Mouse (Mus musculus) urinary bladder, postnatal 25 days (tissue): ENCODE measurements around the gene Prrg1.
"Not testable (repeated sequence)": the region's sequence is repeated elsewhere in the genome, so short reads cannot be mapped to it uniquely, and the experiment has no call there.

ENCODE experiments used
- DNase-seq: peaks from one replicate; pipeline ENCODE4 v3.0.0; 2022; ENCODE audit warnings: low spot score

Prrg1 gene

DNA sequence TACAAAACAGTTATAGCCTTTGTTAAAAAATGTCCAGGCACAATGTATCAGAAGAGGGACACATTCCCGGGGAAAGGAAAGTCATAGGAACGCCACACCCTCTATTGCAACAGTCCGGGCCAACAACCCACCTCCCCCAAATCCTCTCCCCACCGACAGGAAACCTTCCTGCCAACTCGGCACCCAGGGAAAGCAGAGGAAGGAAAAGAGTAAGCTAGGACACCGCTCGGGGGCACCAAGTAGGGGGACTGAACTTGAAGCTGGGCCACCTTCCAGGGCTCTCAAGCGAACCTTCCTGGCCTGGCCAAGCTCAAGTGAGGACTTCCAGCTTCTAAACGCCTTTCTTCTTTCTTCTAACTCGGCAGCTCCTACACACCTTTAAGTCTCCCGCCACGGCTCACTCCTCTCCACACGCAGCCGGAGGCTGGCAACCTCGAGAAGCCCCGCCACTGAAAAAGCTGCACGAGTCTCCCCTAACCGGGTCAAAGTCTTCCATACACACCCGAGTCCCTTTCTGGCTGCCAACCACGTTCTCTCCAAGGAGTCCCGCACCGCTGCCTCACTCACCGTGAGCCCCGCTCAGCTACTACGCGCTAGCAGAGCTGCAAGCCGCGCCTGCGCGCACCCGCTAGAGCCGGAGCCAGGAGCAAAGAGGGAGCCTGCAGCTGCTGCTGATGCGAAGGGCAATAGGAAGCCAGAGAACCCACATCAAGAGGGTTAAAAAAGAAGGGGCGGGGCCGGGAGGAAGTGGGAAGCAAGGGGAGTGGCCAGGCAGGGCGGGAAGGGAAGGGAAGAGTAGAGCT lies at the start of gene Prrg1:
Gene Prrg1, minus strand, starts transcription at position 695 of the 803 bp plus-strand sequence.
- peak; percentile 39 for DNase-seq

DNA sequence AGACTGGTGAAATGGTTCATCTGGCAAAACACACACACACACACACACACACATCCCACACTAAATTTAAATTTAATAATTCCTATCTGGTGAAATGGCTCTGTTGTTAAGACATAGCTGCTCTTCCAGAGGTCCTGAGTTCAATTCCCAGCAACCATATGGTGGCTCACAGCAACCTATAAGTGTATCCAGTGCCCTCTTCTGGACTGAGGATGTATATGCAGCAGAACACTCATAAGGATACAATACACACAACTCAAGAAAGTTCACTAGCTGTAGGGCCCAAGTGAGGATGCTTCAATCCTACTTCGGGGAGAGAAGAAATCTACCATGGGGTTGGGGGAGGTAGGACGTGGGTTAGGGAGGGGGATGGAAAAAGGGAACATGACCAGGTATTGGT lies 22.1 kb upstream of the Prrg1 start:
- DNase-seq: no peak

DNA sequence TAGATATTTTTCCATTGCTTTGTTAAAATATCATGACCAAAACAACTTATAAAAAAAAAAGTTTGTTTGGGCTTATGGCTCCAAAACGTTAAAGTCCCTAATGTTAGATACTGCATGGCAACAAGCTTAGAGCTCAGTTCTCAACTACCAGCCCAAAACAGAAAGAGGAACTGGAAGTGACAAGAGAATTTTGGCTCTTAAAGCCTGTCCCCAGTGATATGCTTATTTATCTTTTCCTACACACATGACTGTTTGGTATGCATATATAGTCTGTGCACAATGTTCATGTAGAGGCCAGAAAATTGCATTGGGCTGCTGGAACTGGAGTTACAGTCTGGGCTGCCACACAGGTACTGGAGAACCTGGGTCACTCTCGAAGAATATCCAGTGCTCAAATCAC lies 9.4 kb upstream of the Prrg1 start:
- no peak for DNase-seq

DNA sequence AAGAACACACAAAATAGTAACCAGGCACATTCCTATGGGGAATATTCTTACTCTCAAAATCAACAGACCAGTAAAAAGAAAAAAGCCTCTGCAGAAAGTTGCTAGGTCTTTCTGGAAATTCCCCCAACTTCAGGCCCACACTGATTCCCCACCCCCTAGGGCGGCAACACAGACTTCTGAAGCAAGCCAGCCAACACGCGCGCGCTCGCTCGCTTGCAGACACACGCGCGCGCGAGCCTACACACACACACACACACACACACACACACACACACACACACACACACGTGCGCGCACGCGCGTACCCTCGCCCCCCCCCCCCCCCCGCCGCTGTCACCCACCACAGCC lies 868 bp downstream of the Prrg1 start:
- DNase-seq: peak; percentile 16

DNA sequence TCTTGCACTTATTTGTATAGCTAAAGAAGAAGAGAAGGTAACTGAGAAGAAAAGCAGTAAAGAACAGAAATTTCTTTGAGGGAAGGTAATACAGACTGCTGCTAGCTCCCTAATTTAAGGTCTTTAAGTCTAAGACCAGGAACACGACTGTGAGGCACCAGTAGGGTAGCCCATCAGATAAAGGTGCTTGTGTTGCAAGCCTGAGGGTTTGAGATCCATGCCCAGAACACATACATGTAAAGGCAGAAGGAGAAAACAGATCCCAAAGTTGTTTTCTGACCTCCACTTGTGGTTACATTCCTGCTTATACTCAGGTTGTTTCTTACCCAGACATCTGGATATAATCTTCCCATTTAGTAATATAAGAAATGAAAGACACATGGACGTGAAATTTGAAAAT lies 20.2 kb downstream of the Prrg1 start:
- no peak for DNase-seq

DNA sequence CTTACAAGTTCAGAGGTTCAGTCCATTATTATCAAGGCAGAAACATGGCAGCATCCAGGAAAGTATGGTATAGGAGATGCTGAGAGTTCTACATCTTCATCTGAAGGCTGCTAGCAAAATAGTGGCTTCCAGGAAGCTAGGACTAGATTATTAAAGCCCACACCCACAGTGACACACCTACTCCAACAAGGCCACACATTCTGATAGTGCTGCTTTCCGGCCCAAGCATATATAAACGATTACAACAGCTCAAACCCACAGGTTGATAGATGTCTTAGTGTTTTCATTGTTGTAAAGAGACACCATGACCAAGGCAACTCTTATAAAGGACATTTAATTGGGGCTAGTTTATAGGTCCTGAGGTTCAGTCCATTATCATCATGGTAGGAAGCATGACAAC lies 30.3 kb downstream of the Prrg1 start:
- DNase-seq: no peak

DNA sequence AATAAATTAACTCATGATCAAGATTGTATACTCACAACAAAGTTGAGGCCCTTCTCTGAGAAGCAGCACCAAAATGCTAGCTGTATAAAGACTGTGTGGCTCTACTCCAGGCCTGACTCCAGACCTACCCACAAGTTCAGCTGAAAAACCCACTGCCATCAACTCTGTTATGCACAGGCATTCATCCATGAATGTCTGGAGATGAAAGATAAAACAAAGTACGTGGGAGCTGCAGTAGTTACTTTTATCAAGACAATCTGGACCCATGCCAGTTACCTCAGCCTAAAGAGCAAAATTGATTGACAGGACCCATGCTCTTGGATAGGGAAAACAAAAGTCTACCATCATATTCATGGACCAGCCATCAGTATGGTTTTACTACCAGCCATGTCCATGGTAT lies 31.0 kb downstream of the Prrg1 start:
- DNase-seq: no peak

DNA sequence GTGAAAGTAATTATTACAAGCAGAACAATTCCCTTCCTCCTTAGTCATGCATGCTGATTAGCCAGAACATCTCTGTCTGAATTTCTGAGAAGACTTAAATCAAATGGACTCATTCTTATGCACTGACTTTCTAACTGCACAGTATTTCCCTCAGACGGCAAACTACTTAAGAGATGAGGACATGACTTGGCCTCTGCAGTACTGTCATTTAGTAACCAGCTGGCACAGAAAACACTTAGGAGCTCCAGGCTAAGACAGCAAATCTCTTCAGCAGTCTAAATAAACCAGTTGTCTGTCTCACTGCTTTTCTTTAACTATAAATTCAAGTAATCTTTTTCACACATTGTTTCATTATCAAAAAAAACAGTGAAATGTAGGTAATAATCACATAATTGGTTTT lies 36.0 kb downstream of the Prrg1 start:
- DNase-seq: no peak

DNA sequence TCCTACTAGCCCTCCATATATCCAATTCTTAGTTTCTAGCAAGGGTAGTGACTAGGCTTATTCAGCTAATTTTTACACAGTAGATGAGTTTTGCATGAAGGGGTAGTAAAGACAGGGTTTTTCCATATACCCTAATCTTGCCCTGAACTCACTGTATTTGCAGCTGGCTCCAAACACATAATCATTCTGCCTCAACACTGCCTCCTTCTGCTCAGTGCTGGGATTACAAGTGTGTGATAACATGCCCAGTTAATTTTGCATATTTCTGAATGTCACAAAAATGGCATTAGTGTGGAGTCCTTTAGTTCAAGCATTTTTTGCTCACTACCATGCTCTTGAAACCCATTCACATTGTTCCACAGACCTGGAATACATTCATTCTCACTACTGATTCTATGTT lies 44.0 kb downstream of the Prrg1 start:
- no peak for DNase-seq

DNA sequence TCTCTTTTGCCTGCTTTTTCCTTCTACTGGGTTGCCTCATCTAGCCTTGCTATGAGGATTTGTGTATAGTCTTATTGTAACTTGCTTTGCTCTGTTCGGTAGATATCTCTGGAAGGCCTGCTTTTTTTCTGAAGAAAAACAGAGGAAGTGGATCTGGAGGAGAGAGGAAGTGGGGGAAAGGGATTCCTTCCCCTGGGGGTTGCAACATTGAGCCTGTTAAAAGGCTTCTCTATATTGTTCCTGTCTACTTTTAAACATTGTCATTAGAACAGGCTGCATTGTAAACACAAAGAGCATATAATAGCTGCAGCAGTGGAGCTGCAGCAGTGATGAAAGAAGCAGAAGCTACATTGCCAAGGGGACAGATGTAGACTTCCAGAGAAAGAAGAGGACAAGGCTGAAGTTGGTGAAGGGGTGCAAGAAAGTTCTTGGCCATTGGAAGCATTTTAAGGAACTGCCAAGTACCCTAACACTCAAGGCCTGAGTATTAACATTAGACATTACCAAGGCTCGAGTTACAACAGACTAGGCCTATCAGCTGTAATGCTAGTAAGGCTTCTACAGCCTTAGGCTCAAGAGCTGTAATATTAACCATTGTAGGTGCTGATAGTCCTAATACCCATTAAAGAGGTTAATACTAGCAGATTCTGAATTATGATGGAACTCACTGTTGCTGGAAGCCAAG lies 44.9 kb downstream of the Prrg1 start:
- DNase-seq: no peak

DNA sequence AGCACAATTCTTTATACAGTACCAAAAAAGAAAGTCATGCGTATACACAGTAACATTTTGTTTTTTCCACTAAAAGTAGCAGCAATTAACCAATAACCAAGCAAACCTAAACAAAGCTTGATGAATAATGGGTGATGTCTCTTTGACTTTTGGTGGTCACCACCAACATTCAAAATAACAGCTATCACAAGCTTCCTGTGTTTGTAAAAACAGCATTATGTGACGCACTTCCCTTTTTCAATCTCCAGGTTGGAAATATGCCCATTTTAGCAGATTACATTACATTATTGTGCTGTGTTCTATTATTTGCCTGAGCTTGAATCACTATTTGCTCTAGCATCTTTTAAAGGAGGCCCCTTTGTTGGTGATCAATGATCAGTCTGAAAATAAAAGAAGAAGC lies 65.4 kb downstream of the Prrg1 start:
- no peak for DNase-seq

DNA sequence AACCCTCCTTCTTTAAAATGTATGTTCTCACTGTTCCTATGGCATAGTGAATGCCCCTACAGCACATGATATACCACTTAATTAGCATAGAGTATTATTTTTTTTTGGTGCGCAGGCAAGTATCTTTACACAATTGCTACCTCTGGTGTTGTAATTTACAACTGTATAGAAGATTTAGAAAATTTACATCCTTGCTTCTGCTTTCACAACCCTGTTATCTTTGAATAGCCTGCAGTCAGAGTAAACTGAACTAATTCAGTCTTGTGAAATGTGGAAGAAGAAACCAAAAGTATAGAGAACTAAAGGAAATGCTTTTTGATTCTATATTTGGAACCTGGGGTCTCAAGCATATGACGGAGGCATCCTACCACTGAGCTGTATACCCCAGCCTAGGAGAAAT lies 100.7 kb downstream of the Prrg1 start:
- no peak for DNase-seq

DNA sequence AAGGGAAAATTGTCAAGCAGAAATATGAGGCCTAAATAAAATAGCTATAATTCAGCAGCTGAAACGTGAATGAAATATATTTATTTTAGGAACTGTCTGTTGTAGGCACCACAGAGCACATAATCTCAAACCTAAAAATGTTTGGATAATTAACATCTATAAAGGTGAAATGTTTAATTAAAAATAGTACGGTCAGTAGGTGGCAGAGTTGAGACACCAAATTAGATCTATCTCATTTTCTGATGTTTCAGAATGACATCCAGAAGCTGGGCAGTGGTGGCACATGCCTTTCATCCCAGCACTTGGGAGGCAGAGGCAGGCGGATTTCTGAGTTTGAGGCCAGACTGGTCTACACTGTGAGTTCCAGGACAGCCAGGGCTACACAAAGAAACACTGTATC lies 104.0 kb downstream of the Prrg1 start:
- no peak for DNase-seq

DNA sequence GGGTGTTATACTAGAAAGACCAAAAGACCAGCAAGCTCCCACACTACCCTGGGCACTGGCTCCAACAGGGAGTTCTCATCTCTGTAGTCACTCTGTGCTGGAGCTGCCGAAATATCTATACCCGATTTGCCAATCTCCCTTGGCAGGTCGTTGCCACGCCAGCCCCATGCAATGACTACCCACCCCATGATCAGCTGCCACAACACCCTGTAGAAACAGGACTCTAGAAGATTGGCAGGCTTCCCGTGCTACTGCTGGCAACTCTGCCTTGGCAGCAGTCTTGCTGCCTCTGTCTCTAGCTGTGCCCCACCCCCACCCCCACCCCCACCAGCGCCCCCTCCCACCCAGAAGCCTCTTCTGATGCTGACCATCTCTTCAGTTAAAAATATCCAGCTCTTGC lies 149.3 kb downstream of the Prrg1 start:
- DNase-seq: no peak

DNA sequence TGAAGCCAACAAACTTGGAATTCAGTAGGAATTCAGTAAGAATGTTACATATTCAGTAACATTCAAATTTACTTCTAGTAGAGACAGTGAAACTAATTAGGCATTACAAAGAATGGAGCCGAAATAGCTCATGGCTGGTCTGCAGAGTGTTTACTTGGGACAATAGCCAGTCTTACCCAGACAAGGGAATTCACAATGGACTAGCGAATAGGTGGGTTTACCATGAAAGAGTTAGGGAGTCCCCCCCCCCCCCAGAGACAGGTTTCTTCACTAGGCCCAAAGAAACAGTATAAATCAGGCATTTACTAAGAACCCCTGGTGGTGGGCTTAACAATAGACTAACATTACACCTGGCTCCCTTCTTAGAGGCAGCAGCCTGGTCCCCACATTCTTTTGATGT lies 180.3 kb downstream of the Prrg1 start:
- DNase-seq: not testable (repeated sequence)
